Mouse (Mus musculus) cerebellum, adult 8-10 months (tissue): ENCODE measurements at regions not wholly inside any gene's neighbourhood (a gene's known extent, or its start where the extent isn't known, plus 50 kb on each side); places are given as distances from the start of the nearest gene placed in this dataset.

Experiments
- DNase-seq: peaks from one replicate; pipeline ENCODE4 v3.0.0; 2022

- no peak for DNase-seq
These were observed 52.1 kb upstream of the Hmcn1 start for GRCm38 (mm10) chr1:151045334-151045733.

- DNase-seq, result no peak
These were observed 53.4 kb upstream of the Hmcn1 start for GRCm38 (mm10) chr1:151046626-151047025.

- no peak for DNase-seq
These were observed 56.7 kb upstream of the Hmcn1 start for GRCm38 (mm10) chr1:151049726-151050506.

- no peak for DNase-seq
These were observed 57.2 kb upstream of the Hmcn1 start for GRCm38 (mm10) chr1:151050507-151050816.

GRCm38 (mm10) chr1:151053268-151053667 is 60.0 kb upstream of the Hmcn1 start:
- no peak for DNase-seq

GRCm38 (mm10) chr1:151055396-151055795 is 62.2 kb upstream of the Hmcn1 start:
- DNase-seq, result no peak

GRCm38 (mm10) chr1:151059546-151060136 is 66.4 kb upstream of the Hmcn1 start:
- DNase-seq, result no peak

- DNase-seq, result no peak
These were observed 71.9 kb upstream of the Hmcn1 start for GRCm38 (mm10) chr1:151065090-151065567.

- no peak for DNase-seq
These were observed 73.3 kb upstream of the Hmcn1 start for GRCm38 (mm10) chr1:151066379-151067128.

GRCm38 (mm10) chr1:151074508-151075314 is 81.5 kb upstream of the Hmcn1 start:
- no peak for DNase-seq

- no peak for DNase-seq
These were observed 82.3 kb upstream of the Hmcn1 start for GRCm38 (mm10) chr1:151075541-151075940.

GRCm38 (mm10) chr1:151078909-151079522 is 85.8 kb upstream of the Hmcn1 start:
- DNase-seq, result peak; percentile 63

GRCm38 (mm10) chr1:151079614-151080360 is 86.6 kb upstream of the Hmcn1 start:
- DNase-seq, result no peak

GRCm38 (mm10) chr1:151080510-151080980 is 87.3 kb upstream of the Hmcn1 start:
- no peak for DNase-seq

- DNase-seq, result no peak
These were observed 89.3 kb upstream of the Hmcn1 start for GRCm38 (mm10) chr1:151082510-151083033.

GRCm38 (mm10) chr1:151083806-151084205 is 90.6 kb upstream of the Hmcn1 start:
- no peak for DNase-seq

GRCm38 (mm10) chr1:151086111-151086859 is 93.0 kb upstream of the Hmcn1 start:
- no peak for DNase-seq

GRCm38 (mm10) chr1:151087151-151087660 is 94.0 kb upstream of the Hmcn1 start:
- DNase-seq, result no peak

GRCm38 (mm10) chr1:151087811-151088511 is 94.4 kb upstream of the Gm47985 start:
- no peak for DNase-seq
